Mouse (Mus musculus) cerebellum, adult (tissue): ENCODE results near the gene Pcdh8.

ENCODE experiments used
- ATAC-seq: cut with Nextera tagmentation; 2 replicates; pipeline ENCODE4 v1.9.2; 2017; ENCODE audit warnings: mild to moderate bottlenecking, moderate library complexity, mixed read lengths; ENCODE audit not compliant: insufficient number of reproducible peaks, low FRiP score, low TSS enrichment

The Pcdh8 gene

GRCm38 (mm10) chr14:79754601-79755222 is 16.4 kb downstream of the Pcdh8 start:
- no peak for ATAC-seq

GRCm38 (mm10) chr14:79754157-79754556 is 17.0 kb downstream of the Pcdh8 start:
- no peak for ATAC-seq

DNA sequence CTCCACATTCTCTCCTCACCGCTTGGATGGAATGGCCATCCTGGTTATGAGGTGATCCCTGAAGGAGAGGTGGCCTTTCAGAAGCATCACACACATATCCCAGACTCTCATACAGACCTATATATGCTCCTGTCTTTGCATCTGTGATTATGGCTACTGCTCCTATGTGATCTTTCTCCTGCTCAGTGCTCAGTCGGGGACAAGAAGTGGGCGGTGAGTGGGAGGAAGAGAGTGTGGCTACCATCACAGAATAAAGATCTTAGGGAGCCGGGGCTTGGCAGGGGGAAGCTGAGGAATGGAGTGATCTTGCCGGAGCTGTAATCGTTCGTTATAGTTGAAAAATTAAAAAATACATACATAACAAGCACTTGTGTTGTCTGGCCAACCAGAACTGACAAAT is 17.4 kb downstream of the Pcdh8 start:
- no peak for ATAC-seq

- no peak for ATAC-seq
Observed at GRCm38 (mm10) chr14:79740515-79740914, 30.6 kb downstream of the Pcdh8 start.

DNA sequence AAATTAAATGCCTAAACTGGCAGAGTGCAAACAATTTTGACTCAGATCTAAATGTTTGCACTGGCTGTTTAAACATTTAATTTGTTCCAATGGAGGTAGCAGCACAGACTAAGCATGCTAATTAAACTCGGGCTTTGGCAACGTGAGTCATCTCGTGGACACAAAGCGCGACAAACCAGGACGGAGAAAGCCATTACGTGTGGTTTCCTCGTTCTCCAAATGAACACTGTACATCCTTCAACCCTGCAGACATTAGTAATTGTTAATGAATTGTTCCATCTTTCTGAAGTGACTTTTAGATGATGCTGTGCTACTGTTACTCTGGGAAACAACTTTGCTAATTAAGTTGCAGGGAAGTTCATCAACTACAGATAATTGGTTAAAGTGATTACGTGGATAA is 32.7 kb downstream of the Pcdh8 start:
- ATAC-seq = no peak

DNA sequence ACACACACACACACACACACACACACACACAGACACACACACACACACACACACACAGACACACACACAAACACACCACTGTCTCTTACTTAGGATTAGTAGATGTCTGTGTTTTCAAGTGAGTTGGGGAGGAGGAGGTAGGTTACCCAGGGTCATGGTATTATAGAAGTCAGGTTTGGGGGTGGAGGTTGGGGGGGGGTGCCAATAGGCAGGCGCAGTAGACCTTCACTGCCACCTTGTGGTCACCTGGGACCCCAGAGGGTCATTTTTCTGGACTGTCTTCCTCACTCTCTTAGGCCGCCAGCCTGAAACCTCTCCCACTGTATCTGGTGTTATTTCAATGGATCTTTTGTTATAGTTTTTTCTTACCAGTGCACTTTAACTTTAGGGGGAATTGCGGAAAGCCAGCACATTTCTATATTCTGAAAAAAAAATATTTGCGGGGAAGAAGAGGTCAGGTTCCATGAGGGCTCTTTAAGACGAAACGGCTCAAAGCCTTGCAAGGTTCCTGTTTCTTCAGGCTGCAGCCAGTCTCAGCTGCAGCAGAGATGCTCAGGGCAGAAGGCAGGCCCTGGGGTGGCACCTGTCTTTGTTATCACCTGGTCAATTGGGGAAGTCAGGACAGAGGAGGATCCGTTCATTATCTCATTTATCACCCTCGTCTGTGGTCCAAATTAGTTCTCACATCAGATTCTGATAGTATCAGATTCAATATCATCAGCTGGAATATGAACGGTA is 33.3 kb downstream of the Pcdh8 start:
- no peak for ATAC-seq

GRCm38 (mm10) chr14:79736781-79737180 is 34.3 kb downstream of the Pcdh8 start:
- no peak for ATAC-seq

DNA sequence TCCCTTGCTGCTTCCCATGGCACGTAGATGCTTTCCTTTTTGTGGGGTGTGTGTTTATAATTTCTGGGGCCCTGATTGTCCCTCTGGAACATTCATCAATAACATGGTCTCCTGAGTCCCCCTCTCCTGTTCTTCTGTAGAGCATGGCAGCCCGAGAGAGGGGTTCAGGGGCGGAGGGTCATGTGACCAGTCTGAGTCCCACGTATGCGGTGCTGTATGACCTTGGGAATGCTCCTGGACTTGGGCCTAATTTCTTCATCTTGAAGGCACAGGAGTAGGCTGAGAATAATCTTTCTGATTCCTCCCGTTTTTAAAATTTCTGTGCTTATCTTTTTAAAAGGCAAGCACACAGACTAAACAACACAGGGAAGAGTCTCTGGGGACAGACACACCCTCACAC is 37.6 kb downstream of the Pcdh8 start:
- no peak for ATAC-seq

DNA sequence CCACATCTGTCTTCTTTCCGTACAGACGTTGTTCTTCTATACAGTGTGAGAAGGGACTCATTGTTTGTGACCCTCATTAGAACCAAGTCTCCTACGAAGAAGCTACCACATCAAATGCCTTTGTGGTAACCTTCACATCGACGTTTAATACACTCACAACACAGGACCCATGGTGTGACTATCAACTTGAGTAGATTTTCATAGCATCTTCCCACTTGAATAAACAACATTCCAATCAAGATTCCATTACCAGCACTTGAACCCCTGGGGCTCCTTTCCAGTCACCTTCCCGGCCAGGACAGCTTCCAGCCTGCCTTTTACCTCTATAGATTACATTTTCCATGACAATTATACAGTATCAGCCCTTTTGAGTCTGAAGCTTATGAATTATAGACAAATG is 42.3 kb downstream of the Pcdh8 start:
- no peak for ATAC-seq

DNA sequence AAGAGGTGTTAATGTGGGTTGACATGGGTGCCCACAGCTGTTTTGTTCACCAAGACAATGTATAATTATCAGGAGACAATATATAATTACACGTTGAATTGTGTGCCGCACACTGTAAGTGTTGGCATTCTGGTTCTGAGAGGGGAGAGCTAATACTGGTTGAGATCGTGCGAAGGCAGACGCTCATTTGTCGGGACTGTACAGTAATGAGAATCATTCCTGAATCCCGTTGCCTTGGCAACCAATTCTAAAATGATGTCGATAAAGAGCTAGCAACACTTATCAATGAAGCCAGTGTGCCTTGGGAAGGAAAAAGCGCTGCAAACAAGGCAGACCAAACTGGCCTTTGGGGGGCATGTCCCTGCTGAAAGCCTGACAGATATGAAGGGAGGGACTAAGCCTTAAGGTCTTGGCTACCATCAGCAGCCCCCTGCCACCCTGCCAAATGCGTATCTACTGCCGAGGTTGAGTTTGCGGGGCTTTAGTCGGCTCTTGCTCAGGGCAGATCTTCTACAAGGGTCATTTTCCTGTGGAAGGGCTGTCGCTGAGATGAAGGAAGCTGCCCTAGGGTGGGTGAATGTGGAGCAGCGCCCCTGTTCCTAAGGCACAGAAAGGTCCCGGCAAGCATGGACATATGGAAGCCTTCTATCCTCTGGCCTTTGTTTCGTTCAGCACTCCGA is 47.0 kb downstream of the Pcdh8 start:
- ATAC-seq = no peak

GRCm38 (mm10) chr14:79722228-79722627 is 48.9 kb downstream of the Pcdh8 start:
- no peak for ATAC-seq
